Mouse (Mus musculus) 416B (cell line): ENCODE measurements around the gene Mlxip.

Source experiments
- DNase-seq: peaks from one replicate; pipeline ENCODE4 v3.0.0; 2011; ENCODE audit warnings: low read depth

Mlxip gene

DNA sequence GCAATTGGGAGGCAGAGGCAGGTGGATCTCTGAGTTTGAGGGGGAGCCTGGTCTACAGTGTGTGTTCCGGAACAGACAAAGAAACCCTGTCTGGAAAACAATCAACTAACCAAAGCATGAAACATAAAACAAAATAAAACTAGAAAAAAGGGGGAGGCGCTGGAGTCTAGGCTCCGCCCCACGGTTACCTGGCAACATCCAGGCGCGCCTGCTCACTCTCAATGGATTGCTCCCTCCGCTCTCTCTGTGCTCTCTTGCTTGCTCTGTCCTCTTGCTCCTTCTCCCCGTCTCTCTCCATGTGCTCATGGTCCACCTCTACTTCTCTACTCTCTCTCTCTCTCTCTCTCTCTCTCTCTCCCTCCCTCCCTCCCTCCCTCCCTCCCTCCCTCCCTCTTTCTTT is 11.9 kb upstream of the Mlxip start:
- DNase-seq, result peak; percentile 41

DNA sequence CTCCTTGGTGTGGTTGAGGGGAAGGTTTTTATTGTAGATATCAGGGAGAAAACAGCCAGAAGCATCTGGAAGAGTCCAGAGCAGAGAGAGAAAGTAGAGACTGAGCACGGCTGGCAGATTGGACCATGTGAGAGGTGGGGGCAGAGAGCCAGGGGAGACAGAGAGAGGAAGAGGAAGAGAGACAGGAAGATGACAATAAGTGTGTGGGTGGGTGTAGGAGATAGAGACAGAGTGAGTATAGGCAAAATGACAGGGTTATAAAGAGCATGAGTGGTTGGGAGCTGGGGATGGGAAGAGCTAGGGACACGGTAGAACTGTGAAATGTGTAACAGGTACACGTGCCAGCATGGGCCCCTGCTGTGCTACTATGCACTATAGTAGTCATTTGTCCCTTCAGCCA is 6.1 kb upstream of the Mlxip start:
- peak; percentile 42 for DNase-seq

DNA sequence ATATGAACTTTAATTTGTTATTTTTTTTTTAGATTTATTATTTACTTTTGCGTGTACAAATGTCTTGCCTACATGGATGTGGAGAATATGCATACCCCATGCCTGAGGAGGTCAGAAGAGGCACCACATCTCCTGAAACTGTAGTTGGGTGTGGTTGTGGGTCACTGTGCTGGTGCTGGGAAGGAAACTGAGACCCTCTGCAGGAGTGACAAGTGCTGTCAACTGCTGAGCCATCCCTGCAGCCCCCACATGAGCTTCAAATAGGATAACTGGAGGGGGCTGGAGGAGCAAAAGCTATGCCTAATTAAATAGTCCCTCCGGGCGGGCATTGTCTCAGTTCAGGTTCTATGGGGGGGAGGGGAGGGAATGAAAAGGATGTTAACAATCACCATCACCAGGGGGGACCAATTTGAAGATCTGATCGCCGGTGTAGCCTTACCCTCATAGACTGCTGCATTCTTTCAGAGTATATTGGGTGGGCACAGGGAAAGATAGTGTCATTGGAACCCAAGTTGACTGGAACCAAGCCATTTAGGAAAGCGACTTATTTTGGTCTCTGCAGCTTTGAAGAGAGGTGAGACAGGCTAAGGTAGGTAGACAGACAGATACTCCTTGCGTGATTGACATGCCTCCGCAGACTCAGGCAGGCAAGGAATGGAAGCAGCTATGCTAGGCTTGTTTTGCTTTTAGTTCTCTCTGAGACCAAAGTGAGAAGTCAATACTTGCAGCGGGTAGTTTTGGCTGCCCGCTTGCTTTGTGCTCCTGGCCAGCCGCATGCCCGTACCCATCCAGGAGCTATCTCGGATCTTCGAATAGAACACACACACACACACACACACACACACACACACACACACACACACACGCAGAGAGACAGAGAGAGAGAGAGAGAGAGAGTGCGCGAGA is 3.8 kb upstream of the Mlxip start:
- DNase-seq, result no peak

DNA sequence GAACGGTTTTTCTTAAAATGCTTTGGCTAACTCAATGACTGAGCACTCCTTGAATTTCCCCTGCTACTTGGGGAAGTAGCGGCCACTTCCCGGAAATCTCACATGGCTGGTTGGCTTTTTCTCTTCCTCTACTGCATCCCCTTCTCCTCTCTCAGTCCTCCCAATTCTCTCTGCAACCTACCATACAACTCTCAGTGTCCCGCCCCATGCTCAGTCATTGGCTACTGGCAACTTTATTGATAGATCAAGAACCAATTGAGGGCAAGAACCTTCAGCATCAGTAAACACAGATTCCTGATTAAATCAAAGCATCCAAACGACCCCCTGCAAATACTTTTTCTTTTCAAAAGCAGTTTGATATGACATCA is 3.2 kb upstream of the Mlxip start:
- DNase-seq, result no peak

DNA sequence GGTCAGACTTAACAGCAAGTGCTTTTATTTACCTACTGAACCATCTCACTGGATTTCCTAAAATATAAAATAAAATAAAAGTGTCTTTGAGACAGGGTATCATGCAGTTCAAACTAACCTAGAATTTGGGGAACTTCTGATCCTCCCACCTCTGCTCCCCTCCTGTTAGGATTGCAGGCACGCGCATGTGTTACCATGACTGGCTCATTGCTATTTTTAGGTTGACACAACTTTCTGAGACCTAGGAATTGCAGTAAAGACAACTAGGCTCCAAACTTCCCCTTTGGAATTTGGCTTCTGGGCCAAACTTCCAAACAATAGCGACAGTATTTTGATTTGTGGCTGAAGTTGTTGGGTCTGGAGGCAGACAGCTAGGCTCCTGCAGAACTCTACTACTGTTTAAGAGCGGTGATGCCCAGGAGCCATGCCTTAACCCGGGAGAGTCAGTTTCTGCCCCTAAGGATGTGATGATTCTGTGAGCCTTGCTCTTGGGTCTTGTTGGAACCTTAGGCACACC is 754 bp upstream of the Mlxip start:
- DNase-seq, result no peak

DNA sequence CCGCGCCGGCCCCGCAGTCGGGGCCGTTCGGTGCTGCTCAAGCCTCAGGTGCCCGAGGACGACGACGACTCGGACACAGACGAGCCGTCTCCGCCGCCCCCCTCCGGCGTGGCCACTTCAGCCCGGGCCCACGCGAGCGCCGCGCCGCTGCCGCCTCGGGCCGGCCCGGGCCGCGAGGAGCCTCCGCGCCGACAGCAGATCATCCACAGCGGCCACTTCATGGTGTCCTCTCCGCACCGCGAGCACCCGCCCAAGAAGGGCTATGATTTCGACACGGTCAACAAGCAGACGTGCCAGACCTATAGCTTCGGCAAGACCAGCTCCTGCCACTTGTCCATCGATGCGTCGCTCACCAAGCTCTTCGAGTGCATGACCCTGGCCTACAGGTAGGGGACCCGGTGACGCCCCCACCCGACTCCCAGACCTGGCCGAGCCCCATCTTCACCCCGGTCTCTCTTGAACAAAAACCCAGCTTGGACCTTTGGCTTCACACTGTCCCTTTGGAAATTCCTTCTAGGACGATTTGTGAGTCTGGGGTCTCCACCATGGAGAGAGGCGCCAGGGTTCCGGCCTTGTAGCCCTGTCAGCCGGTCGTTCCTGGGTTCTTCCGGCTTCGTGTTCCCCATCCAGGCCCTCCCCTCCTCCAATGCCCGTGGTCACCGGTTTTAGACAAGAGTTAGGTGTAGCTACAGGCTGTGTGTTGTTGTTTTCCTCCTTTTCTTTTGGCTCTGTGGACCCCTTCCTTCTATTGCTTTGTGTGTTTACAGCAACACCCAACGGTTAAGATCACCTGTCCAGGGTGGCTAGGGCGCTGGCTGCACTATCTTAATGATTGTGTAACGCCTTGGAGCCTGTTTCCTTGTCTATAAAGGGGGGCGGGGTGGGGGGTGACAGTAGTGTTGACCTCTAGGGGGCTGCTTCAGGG is 621 bp downstream of the Mlxip start:
- peak; percentile 69 for DNase-seq

DNA sequence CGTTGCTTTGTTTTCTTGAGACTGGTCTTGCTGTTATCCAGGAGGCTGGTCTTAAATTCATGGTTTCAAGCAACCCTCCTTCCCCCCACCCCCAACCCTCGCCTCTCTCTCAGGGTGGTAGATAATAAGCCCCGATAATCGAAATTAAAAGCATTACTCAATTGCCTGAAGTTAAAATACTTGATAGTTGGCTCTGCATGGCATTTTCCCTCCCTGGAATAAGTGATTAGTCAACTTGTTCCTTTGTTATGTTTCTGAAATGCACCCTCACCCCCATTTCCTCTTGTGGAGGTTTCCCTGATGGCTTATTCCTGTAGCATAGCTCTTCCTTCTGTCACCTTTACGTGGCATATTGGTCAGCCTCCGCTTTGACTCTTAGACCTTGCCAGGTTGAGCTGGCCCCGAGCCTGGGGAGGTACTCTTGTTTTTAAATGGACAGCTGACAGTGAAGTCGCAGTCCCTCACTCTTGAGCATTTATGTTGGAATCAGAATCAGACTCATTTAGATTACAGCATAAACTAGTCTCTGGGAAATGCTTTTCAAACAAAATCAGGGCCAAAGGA is 2.4 kb downstream of the Mlxip start:
- peak; percentile 26 for DNase-seq

DNA sequence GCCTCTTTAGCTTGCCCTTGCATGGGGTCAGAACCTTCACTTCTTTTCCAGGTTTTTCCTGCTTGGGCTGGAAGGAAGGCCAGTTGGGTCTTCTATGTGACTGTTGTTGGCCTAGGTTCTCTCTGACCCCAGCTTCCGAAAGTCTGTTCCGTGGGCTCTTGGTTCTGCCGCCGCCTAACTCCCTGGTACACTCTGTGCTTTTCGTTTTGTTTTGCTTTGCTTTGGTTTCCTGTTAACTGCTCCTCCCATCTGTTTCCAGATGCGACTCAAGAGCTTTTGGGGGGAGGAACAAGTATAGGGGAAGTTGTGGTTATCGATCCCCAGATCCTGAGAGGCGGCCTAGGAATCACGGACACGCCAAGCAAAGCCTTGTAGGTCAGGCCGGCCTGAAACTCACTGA is 3.2 kb downstream of the Mlxip start:
- DNase-seq, result peak; percentile 55

DNA sequence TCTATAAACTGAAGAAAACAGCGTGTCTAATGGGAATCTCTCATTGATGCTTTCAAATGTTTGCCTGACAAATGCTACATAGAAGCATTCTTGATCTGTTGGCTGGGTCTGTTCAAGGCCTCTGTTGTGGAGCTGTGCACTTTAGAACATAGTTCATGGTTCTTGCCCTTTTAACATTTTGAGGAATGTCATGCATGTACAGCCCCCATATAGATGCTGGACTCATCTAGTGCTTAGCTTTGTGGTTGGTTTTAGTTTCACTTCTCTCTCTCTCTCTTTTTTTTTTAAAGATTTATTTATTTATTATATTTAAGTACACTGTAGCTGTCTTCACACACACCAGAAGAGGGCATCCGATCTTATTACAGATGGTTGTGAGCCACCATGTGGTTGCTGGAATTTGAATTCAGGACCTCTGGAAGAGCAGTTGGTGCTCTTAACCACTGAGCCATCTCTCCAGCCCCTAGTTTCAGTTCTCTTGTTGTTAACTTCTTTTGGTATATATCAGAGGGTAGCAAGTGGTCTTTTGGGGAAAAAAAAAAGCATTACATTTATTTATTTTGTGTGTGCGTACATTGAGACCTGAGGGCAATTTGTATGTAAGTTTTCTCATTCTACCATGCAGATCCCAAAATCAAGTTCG is 4.4 kb downstream of the Mlxip start:
- no peak for DNase-seq

DNA sequence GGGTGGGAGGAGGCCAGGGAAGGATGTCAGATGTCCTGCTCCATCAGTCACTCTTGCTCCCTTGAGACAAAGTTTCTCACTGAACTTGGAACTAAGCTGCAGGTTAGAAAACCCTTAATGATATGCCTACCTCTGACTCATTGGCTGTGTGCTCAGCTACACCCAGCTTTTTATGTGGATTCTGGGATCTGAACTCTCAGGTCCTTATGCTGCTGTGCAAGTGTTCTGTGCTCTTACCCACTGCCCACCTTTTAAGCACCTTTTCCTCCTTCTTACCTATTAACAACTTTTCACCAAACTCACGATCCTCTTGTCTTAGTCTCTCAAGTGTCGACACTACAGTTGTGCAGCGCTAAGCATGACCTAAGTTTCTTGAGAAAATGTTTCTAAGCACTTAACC is 9.9 kb downstream of the Mlxip start:
- no peak for DNase-seq

DNA sequence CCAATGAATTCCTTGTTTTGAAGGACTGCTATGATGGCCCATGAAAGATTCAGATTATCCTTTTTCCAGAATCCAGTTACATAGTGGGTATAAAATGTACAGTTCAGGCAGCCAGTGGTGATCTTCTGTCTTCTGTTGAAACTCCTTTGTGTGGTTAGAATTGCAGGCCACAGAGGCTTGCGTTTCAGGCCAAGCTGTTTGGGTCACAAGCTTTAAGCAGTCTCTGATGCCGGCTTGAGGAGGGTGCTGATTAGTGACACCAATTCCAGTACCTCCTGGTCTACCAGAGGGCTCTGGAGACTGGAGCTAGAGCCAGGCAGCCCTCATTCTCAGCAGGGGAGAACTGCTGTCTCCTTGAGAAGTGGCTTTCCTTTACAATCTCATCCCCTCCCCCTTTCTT is 12.4 kb downstream of the Mlxip start:
- DNase-seq, result peak; percentile 51

DNA sequence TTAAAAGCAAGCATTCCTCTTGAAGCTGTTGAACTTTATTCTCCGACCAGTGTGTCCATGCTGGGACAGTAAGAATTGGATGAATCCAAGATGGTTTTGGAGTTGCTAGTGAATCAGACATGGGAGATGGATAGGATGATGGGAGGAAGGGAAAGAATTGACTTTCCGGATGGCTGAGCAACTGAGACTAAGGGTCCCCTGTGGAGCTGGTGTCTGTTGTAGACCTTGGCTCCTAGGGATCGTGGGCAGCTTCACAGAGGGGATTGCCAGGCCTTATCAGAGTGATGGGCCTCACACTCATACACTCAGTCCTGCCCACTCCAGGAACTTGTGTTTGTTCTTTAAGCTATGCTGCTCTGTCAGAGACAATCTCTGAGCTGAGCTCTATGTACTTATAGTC is 13.6 kb downstream of the Mlxip start:
- DNase-seq, result no peak

DNA sequence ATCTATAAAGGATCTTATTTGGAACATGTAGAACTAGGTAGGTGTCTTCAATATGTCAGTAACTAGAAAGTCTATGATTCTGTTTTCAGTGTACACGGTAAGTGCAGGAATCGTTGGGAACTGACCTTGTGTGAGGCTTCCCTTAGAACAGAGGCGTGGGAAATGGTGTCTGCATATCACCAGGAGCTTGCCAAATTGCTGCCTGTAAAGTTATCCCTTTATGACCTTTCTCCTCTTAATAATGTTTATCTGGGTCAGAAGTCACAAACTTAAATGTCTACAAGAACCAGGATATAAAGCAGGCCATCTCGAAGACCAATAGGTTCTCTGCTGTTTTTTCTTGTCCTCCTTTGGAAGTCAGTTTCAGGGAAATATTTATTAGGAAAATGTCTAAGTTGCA is 17.6 kb downstream of the Mlxip start:
- no peak for DNase-seq

DNA sequence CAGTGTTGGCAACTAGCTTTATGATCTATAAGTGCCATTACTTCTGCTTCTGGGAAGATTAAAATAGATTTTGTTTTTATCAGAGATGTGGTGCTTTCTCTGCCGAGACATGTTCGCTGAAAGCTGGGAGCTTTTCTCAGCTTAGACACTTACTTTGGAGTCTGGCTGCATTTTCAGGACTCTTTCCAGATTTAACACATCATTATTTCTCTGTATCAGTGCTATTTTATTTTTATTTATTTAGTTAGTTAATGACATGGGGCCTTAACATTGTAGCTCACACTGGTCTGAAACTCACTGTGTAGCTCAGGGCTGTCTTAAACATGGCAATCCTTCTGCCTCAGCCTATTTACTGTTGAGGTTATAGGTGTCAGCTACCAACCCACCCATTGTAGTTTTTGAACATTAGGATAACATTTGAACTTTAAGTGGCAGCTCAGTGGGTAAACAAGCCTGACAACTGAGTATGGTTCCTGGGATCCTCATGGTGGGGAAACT is 19.3 kb downstream of the Mlxip start:
- DNase-seq, result no peak

DNA sequence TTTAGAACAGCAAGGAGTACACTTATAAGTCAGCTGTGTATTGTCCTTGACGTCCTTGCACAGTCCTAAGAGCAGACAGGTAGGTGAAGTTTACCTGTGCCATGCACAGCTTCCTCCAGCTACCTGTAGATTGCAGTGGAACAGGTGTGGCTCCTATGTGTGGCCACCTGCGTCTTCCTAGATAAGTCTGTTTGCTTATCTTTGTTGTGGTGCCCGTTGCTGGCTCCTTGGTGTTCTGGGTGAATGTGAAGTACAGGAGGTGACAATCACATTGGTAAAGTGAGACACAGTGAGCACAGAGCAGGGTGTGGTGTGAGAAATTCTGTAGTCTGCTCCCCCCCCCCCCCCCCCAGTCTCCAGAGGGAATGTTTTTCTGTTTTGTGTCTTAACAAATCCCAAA is 21.6 kb downstream of the Mlxip start:
- no peak for DNase-seq

DNA sequence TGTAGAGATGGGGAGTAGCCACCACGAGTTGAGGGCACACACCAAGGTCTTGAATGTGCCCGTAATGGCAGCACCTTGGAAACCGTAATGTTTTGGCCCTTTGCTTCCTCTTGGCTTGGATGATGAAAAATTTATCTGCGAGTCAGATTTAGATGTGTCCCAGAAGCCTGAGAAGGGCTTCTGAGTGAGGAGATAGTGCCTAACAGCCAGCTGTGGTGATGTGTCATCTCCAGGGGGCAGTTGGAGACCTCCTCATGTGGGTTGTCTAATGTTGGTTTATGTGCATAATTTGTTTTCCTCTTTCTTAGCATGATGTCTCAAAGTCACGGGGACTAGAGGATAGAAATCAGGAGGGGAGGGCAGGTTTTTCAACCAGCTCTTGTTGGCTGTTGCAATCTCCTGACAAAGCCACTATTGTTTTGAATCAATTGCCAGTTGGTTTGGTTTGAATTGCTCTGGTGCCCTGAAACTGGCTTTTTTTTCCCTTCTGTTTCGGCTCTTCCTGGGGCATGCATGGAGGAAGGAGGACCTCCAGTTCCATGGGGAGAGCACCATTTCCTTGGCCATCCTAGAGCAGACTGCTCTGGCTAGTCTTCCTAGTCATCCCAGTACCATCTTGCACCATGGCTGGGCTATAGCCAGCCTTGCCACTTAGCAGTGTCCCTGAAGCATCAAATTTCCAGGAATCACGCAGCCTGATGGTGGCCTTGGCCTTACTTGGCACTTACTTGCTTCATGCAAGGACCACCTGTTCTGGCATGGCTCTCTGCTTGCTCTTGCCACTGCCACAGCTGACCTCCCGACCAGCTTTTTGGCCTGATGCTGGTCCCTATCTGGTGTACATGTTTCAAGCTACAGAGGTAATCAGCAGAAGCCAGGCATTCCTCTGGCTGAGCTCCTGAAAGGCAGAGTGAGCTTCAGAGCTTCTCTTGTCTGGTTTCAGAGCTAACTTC is 22.2 kb downstream of the Mlxip start:
- DNase-seq, result peak; percentile 49

DNA sequence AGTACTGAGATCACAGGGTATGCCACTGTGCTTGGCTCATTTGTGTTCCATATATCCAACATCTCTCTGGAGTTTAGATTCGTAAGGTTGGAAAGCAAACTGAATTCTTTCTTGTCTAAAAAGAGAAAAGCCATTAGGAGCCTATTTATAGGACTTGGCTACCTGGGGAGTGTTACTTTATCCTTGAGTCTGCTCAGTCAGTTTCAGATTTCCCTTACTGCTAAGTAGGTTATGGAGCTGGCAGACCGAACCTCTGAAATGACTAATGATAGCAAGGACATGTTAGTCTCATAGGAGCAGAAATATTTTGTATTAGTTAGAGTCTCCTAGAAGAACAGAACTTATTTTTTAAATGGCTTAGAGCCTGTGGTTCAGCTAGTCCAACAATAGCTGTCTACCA is 29.3 kb downstream of the Mlxip start:
- DNase-seq, result no peak

DNA sequence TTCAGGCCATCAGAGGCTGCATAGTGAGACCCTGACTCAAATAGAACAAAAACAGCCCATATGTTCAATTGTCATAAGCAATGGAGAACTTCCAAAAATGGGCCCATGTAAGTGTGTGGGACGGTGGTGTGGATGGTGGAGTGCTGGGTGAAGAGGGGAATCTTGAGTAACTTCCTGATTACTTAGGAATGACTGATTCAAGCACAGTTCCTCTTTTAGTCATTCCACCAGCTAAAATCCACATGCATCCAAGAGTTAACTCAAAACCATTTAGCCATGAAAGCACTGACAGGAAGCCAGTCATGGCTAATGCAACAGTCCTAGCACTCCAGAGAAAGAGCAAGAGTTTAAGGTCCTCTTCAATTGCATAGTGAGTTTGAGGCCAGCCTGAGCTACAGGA is 33.0 kb downstream of the Mlxip start:
- peak; percentile 83 for DNase-seq

DNA sequence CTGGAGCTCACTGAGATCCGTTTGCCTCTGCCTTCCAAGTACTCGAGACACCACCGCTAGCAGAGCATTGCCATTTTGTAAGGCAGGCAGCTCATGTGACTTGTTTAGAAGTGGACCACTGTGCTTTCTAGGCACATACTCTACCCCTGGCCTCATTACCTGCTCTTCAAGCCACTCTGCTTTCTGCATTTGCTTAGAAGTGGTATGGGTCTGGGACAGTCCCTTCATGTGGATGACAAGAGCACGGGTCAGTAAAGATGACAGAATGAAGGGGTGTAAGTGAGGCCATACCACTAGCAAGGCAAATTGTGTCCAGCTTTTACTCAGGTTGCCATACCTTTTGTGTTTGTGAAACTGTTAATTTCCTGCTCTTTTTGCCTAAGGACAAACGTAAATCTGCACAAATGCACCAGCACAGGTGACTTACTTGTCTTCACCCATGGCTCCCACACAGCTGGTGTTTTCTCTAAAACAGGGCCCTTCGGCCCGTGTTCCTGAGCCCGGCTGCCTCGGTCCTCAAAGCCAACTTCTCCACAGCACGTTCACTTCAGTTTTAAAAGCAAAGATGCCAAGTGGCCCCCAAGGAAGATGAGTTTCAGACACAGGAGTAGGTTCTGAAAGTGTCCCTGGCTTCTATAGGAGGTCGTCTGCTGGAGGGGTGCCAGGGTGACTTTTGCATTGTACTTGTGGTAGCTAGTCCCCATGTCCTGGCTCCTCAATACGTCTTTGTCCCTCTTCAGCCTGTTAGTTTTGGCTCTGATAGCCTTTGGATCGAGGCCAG is 37.1 kb downstream of the Mlxip start:
- DNase-seq, result no peak

DNA sequence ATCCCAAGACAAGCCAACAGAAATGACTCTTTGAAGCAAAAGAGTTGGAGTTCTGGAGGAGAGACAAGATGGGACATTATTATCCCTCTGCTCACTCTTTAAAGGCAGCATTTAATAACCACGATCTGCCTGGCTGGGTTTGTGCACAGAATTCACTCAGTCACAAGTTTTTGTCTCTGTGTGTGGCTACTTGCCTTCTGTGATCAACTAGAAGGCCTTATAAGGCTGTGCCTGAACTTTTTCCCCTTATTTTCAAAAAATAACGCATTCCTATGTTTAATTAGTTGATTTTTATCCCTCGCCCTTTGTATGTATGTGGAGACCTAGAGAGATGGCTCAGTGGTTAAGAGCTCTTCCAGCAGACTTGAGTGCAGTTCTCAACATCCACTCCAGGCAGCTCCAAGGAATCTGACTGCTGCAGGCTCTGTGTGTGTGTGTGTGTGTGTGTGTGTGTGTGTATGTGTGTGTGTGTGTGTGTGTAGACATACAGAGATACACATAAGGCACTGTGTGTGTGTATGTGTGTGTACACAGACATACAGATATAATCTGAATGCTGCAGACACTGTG is 37.8 kb downstream of the Mlxip start:
- DNase-seq, result no peak
